Mouse (Mus musculus): ENCODE measurements around the gene Rfx2.

Gene Rfx2

GRCm38 (mm10) chr17:56832918-56833317, 2.1 kb upstream of the Rfx2 start:
- DNase-seq (ENCODE audit: low read depth): no peak

- DNase-seq (ENCODE audit: low read depth): peak; percentile 94
These were observed 451 bp upstream of the Rfx2 start for GRCm38 (mm10) chr17:56831111-56831816.

DNA sequence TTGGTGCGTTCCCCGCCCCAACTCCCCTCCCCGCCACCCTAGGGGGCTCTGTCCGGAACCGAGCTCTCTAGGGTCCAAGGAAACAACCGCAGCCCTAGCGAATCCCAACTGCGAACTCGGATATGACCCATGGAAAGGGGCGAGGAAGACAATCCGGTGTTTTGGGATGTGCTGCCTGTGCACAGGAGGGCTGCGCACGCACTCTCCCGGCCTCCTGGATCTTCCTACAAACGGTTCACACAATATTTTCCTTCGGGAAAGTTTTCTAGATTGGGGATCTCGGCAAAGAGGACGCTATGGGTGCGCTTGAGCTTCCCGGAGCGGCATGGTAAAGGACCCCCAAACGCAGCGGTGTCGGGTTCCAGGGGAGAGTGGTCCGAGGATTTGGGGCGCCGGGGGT, 1.0 kb downstream of the Rfx2 start:
- no peak for DNase-seq (ENCODE audit: low read depth)

- DNase-seq (ENCODE audit: low read depth): no peak
These were observed 1.6 kb downstream of the Rfx2 start for GRCm38 (mm10) chr17:56829171-56829570.

- DNase-seq (ENCODE audit: low read depth): peak; percentile 63
These were observed 4.1 kb downstream of the Rfx2 start for GRCm38 (mm10) chr17:56826718-56827117.

- DNase-seq (ENCODE audit: low read depth): no peak
These were observed 7.5 kb downstream of the Rfx2 start for GRCm38 (mm10) chr17:56823352-56823751.

- DNase-seq (ENCODE audit: low read depth): no peak
These were observed 8.4 kb downstream of the Rfx2 start for GRCm38 (mm10) chr17:56822380-56822779.

- no peak for DNase-seq (ENCODE audit: low read depth)
These were observed 11.1 kb downstream of the Rfx2 start for GRCm38 (mm10) chr17:56819694-56820111.

DNA sequence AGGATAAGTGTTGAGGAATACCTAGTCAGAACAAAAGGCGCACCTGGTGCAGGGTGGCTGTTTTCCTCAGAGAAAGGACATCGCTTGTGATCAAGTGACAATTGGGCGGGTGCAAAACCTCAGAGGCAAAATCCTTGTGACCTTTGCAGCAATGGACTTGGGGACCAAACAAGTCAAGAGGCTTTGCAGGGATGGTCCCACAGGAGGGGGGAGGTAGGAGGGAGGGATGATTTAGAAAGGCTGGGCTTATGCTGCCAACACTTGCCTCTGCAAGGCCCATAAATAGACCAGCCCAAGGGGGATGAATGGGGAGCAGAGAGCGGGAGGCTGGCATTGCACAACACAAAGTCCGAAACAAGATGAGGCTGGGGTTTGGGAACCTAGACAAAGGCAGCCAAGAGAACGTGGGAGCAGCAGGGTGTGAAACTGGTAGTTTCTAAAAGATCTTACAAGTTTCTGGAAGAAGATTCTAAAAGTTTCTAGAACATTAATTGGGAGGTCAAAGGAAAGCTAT, 11.7 kb downstream of the Rfx2 start:
- no peak for DNase-seq (ENCODE audit: low read depth)

- no peak for DNase-seq (ENCODE audit: low read depth)
These were observed 12.7 kb downstream of the Rfx2 start for GRCm38 (mm10) chr17:56818067-56818636.

GRCm38 (mm10) chr17:56815057-56815345, 15.8 kb downstream of the Rfx2 start:
- no peak for DNase-seq (ENCODE audit: low read depth)

GRCm38 (mm10) chr17:56814316-56815056, 16.3 kb downstream of the Rfx2 start:
- peak; percentile 84 for DNase-seq (ENCODE audit: low read depth)

GRCm38 (mm10) chr17:56810245-56810644, 20.6 kb downstream of the Rfx2 start:
- DNase-seq (ENCODE audit: low read depth): no peak

- DNase-seq (ENCODE audit: low read depth): no peak
These were observed 22.3 kb downstream of the Rfx2 start for GRCm38 (mm10) chr17:56808518-56808917.

GRCm38 (mm10) chr17:56805784-56806183, 25.0 kb downstream of the Rfx2 start:
- no peak for DNase-seq (ENCODE audit: low read depth)

DNA sequence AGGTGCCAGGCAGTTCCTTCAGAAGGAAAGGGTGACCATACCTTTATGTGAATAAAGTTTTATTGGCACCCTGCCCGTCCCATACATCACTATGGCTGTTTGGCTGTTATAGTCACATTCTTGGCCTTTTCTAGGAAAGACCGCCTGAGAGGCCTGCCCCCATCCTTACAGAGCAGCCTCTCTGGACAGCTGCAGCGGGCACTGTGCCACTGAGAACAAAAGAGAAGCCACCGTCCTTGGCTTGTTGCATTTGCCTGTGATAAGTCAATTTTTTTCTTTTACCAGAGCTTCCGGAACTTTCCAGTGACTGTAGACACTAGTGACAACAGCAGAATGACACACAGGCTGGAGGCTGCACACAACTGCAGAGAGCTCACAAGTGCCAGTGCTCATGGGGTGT, 25.9 kb downstream of the Rfx2 start:
- DNase-seq (ENCODE audit: low read depth): no peak

GRCm38 (mm10) chr17:56802065-56802464, 28.7 kb downstream of the Rfx2 start:
- no peak for DNase-seq (ENCODE audit: low read depth)

- no peak for DNase-seq (ENCODE audit: low read depth)
These were observed 31.5 kb downstream of the Rfx2 start for GRCm38 (mm10) chr17:56799276-56799675.

DNA sequence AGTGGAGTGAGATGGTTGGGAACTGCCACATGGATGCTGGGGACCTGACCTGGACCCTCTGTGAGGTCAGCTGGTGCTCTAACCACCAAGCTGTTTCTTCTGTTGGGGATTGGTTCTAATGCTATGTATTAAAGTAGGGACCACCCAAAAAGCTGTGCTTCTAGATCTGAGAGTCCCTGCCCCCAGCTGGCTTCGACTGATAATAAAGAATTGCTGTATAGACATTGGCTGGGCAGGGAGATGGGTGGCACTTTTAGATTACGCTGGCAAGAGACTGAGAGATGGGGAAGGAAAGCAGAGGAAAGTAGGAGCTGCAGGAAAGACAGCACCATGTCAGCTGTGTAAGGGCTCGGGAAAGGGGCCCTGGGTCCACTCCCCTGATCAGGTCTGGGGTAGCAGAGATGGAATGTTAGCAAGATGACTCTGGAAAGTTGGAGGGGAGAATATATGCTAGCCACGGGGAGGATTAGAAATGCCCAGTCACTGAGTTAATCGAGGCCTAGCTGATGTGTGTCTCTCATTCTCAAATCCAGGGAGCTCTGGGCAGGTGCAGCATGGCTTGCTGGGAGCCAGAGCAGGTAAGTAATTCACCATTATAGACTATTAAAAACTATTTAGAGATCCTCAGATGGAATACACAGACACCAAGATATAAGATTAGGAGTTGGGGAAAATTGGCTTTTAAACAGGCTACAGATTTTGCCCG, 37.0 kb downstream of the Rfx2 start:
- no peak for DNase-seq (ENCODE audit: low read depth)

DNA sequence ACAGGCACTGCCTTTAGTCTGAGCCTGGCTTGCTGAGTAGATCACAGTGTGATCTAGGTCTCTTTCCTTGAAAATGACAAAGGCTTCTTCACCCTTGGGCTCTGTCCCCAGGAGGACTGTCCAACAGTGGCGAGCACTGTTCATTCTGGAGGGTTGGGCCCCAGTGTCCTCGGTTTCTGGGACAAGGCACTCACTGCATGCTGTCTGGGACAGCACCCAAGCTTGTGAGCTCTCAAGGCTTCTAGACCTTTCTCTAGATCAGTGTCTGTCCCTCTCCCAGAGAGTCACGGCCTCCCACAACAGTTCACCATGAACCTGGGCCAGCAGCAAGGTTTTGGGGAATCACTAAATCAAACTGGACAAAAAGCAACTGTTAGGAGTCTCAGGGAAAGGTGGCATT, 38.2 kb downstream of the Rfx2 start:
- DNase-seq (ENCODE audit: low read depth): no peak

GRCm38 (mm10) chr17:56789286-56789685, 41.5 kb downstream of the Rfx2 start:
- no peak for DNase-seq (ENCODE audit: low read depth)

DNA sequence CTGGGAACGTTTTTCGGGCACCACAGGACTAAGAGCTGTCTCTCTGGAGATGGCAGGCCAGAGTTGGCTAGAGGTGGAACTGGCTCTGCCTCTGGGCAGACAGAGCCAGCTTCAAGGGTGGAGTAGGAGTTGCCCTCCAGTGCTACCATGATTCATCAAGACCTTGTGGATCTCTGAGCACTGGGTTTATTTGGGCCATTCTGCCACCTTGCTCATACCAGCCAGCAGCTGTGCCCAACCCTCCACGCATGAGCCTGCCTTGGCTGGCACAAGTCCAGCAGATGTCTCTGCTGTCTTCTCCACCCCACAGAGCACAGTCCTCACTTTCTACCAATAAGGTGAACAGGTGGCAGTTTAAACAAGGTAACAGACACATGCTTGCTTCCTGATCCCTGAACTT, 41.9 kb downstream of the Rfx2 start:
- DNase-seq (ENCODE audit: low read depth): no peak
